Mouse (Mus musculus) ovary, postnatal 36 days (tissue): Measurements from ENCODE around the gene Irf4.

Experiments
- DNase-seq: peaks from one replicate; pipeline ENCODE4 v3.0.0; 2022; ENCODE audit warnings: low spot score, mixed read lengths

Gene Irf4

DNA sequence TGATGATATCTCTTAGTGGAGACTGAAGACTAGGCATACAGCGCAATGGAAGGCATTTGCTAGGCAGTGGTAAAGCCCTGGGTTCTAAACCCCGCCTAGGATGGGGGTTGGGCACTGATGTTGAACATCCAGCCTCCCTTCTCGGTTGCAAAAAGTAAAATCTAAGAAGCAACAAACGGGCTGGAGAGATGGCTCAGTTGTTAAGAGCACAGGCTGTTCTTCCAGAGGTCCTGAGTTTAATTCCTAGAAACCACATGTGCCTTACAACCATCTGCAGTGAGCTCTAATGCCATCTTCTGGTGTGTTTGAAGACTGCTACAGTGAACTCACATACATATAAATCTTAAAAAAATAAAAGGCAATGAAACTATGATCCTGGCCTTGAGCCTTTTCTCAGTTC lies 13.2 kb downstream of the Irf4 start:
- DNase-seq = no peak

- DNase-seq = no peak
Measured at GRCm38 (mm10) chr13:30764014-30764740, 15.2 kb downstream of the Irf4 start.

GRCm38 (mm10) chr13:30765906-30766305 lies 16.9 kb downstream of the Irf4 start:
- no peak for DNase-seq

GRCm38 (mm10) chr13:30766636-30767476 lies 17.8 kb downstream of the Irf4 start:
- DNase-seq = no peak

GRCm38 (mm10) chr13:30767477-30768127 lies 18.6 kb downstream of the Irf4 start:
- DNase-seq = no peak

- DNase-seq = no peak
Measured at GRCm38 (mm10) chr13:30776021-30776420, 27.0 kb downstream of the Irf4 start.

GRCm38 (mm10) chr13:30777678-30778179 lies 28.7 kb downstream of the Irf4 start:
- DNase-seq = no peak

GRCm38 (mm10) chr13:30781905-30782304 lies 32.9 kb downstream of the Irf4 start:
- DNase-seq = no peak

- DNase-seq = no peak
Measured at GRCm38 (mm10) chr13:30782419-30782818, 33.4 kb downstream of the Irf4 start.

DNA sequence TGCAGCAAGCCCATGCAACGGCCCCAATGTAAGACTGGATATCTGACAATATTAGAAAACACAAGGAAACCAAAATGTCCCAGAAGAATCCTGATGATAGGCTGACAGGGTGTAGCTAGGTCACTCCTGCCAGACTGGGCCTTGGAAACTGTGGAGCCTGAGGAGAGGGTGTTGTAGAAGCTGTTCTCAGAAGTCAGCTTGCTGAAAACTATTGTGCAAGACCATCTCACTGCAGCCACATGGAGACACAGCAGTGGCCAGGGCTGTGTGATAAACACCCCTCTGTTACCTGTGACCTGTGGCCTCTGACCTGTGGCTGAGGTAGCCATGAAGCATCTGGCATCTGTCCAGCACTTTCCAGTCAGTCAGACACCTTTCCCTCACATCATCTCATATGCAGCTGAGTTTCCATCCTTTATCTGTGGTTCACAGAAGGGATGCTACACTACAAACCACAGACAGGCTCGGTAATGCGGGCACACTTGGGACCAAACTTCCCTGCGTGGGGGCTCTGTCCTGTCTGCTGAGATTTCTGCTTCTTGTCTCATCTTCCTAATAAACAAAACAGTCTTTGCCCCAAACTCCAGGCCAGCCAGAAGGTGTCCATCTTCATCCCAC lies 36.5 kb downstream of the Irf4 start:
- DNase-seq = no peak

GRCm38 (mm10) chr13:30786235-30787035 lies 37.4 kb downstream of the Irf4 start:
- no peak for DNase-seq

- no peak for DNase-seq
Measured at GRCm38 (mm10) chr13:30787036-30787320, 38.0 kb downstream of the Irf4 start.

GRCm38 (mm10) chr13:30787556-30787955 lies 38.5 kb downstream of the Irf4 start:
- no peak for DNase-seq

DNA sequence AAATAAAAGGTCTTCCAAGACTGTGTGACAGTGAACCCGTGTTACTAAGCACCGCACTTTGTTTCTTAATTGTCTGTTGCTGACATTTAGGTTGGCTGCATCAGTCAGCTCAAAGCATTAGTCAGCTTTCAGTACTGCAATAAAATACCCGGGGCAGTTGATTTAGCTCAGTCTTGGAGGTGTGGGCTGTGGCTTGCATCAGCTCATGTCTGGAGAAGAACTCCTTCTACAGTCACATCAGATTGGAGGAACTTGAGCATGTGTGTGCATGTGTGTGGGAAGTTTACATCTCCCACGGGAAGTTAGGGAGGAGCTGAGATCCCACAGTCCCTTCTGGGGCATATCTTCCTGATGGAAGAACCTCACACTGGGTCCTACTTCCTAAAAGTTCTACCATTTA lies 38.9 kb downstream of the Irf4 start:
- DNase-seq = no peak

DNA sequence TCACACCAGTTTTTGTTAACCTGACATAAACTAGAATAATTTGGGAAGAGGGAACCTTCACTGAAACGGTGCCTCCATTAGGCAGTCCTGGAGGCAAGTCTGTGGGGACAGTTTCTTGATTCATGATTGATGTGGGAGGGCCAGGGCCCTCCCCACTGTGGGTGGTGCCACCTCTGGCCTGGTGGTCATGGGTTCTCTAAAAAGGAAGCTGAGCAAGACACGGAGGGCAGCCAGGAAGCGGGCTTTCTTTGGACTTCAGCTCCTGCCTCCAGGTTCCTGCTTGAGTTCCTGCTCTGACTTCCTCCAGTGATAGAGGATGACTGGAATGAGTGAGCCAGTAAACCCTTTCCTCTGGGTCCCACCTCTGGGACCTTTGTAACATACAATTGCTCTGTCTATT lies 39.4 kb downstream of the Irf4 start:
- DNase-seq = no peak

GRCm38 (mm10) chr13:30790016-30790415 lies 41.0 kb downstream of the Irf4 start:
- DNase-seq = no peak

DNA sequence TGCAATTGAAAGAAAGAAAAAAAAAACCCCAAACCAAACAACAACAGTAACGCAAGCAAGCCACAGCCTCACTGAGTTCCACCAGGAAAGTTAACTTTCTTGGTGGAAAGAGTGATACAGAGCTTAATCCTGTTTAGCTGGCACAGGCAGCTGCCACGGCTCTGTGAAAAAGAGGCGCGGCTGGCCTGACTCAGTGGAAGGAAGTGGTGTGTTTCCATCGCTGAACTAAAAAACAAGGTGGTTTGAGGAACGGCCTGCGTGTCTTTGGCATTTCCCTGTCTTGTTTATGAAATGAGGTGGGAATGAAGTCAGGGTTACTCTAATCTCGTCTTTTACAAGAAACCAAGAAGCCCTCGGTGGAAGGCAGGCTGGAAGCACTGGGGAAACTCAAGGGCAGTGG lies 43.3 kb downstream of the Irf4 start:
- DNase-seq = no peak

GRCm38 (mm10) chr13:30792741-30793140 lies 43.7 kb downstream of the Irf4 start:
- no peak for DNase-seq

DNA sequence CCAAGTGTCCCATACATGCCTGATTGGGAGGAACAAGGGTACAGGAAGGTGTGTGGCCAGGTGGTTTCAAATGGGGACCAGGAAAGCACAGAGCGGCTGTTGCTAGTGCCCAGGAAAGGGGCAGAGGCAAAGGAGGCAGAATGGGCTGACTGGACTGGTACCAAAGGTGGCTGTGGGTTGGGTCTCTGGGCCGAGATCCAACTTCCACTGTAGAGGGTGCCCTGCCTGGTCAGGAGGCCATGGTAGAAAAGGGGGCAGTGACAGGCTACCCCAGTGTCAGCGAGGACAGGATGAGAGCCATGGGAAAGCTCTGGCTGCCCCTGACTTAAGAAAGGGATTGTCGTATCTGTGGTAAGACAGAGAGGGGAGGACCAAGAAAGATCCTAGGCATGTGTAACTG lies 44.2 kb downstream of the Irf4 start:
- no peak for DNase-seq

DNA sequence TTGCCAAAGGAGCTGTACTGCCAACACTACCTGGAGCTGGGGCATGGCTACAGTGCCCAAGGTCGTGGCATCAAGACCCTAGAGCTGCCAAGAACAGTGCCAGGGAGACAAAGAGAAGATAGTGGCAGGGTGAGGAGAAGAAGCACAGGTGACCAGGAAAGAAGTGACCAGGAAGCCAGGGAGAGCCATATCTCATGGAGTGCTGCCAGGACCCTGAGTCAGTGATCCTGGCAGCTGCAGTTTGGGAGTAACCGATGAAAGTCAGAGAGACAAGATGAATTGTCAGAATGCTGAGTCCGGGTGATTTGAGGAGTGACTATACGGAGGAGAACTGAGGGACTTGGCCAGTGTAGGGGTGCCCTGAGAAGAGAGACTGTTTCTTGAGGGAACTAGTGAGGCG lies 44.6 kb downstream of the Irf4 start:
- DNase-seq = no peak

- no peak for DNase-seq
Measured at GRCm38 (mm10) chr13:30795960-30796359, 46.9 kb downstream of the Irf4 start.

DNA sequence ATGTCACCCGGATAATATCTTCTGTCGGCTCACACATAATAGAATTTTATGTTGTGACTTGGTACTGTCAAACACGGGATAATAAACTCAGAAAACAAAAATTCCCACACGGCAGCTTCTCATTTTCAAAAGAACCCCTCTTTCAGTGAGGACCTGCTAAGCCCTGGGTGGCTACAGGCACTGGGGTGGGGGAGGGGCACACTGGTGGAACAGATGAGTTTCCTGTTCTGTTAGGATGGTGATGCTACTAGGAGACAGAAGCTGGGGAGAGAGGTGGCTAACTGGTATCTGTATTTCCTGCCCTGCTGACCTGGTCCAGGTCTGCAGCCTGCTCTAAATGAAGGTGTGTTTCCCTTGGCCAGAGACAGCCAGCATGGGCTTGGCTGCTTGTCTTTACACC lies 52.9 kb downstream of the Irf4 start:
- no peak for DNase-seq
